Mouse (Mus musculus) heart, postnatal 0 days (tissue): Measurements from ENCODE around the gene Ncoa5. TPM values are rescaled to one million over a fixed set of nuclear protein-coding genes. Genes with fewer than 3 reads are reported as not detected.
A peak's percentile ranks its signal among the peaks of the same experiment; 100 is the strongest.

Experiments
- ATAC-seq: fragments of 200-750 bp; cut with Nextera tagmentation; 2 replicates; pipeline ENCODE4 v1.8.0; 2017; ENCODE audit warnings: low read depth, moderate number of reproducible peaks, moderate library complexity; ENCODE audit not compliant: insufficient read depth
- DNase-seq: peaks from one replicate; pipeline ENCODE4 v3.0.0-alpha.2; 2016; ENCODE audit warnings: low spot score
- H3K27ac ChIP-seq: fragments of 300-500 bp; sonication (generic); 2 replicates; pipeline ENCODE4 v1.5.1; 2014; ENCODE audit warnings: low read depth, mild to moderate bottlenecking
- H3K27me3 ChIP-seq: fragments of 300-500 bp; sonication (generic); 2 replicates; pipeline ENCODE4 v1.6.1; 2014; ENCODE audit warnings: low read length, mixed read lengths; ENCODE audit not compliant: control insufficient read depth, insufficient read depth
- H3K36me3 ChIP-seq: fragments of 300-500 bp; sonication (generic); replicated peaks from 2 replicates; pipeline ENCODE4 v1.6.1; 2014; ENCODE audit warnings: low read length, mixed read lengths; ENCODE audit not compliant: control insufficient read depth, insufficient read depth
- H3K4me1 ChIP-seq: fragments of 300-500 bp; sonication (generic); 2 replicates; pipeline ENCODE4 v1.6.1; 2014; ENCODE audit warnings: antibody characterized with exemption; ENCODE audit not compliant: control insufficient read depth, insufficient read depth
- H3K4me2 ChIP-seq: fragments of 300-500 bp; sonication (generic); 2 replicates; pipeline ENCODE4 v1.6.1; 2014; ENCODE audit warnings: low read depth, mild to moderate bottlenecking, low read length, moderate library complexity
- H3K4me3 ChIP-seq: fragments of 300-500 bp; sonication (generic); 2 replicates; pipeline ENCODE4 v1.5.1; 2014; ENCODE audit warnings: low read depth, low read length
- H3K9ac ChIP-seq: fragments of 300-500 bp; sonication (generic); replicated peaks from 2 replicates; pipeline ENCODE4 v1.6.1; 2014; ENCODE audit warnings: low read depth, low read length, mixed read lengths
- H3K9me3 ChIP-seq: fragments of 300-500 bp; sonication (generic); replicated peaks from 2 replicates; pipeline ENCODE4 v1.6.1; 2016; ENCODE audit warnings: low read length; ENCODE audit not compliant: control insufficient read depth
- CTCF ChIP-seq: IDR thresholded peaks from 2 replicates; pipeline ENCODE4 v1.5.1; 2016; ENCODE audit warnings: antibody characterized with exemption, control low read depth, low read depth
- EP300 ChIP-seq: IDR thresholded peaks from 2 replicates; pipeline ENCODE4 v1.6.1; 2016; ENCODE audit warnings: antibody characterized with exemption, low read depth
- WGBS: fragments of 180-500 bp; shearing (Covaris S2); extraction: QIAGEN DNeasy Blood & Tissue Kit; methylation state at CpG from one replicate; pipeline ENCODE4 v1.1.7; 2014; 5-methylcytosine and 5-hydroxymethylcytosine counted together
- polyA plus RNA-seq: library from polyadenylated mRNA; unstranded; fragments of >200 nt; fragmentation: Nextera tagmentation; extraction: Ambion mirVana; gene quantifications from 2 replicates; pipeline ENCODE4 v1.2.1, GENCODE M21; 2015
- total RNA-seq: library from RNA; depleted of rRNA; stranded (reverse); fragments of >200 nt; gene quantifications from 2 replicates; pipeline ENCODE4 v1.2.3, GENCODE M21; 2014; ENCODE audit warnings: low replicate concordance

Gene Ncoa5
- total and polyA plus RNA-seq, 2 experiments from 2014 or later, result 20.8 to 30.7 TPM

DNA sequence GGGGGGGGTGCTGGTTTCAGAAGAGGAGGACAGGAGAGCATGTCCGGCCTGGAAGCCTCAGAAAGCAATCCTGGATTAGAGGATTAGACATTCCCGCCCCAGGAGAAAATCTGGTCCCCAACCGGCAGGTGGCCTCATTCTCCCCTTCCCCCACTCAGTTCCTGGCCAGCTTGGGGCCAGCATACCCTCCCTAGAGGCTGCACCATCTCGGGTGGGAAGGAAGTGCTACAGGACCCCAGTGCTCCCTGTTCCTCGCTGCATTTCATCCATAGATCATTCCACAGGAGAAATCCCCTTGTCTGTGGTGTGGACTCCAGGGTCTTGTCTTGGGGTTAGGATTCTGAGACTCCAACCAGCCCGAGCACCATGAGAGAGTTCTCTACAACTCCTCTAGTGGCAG lies 67.5 kb downstream of the Ncoa5 start:
- TF ChIP-seq CTCF (no peak), EP300 (no peak)
- Histone ChIP-seq H3K27me3 (peaks cover 71% of the 10 kb centered on the region), H3K36me3 (no peaks in the 10 kb centered on the region), H3K4me1 (no peaks in the 10 kb centered on the region), H3K9ac (no peak overlapping the region), H3K4me3 (no peak overlapping the region), H3K27ac (no peak overlapping the region), H3K4me2 (no peak overlapping the region), H3K9me3 (no peaks in the 10 kb centered on the region)
- DNase-seq (no peak), ATAC-seq (no peak)
- 10% methylated on average over 6 of the region's 6 CpGs for WGBS

DNA sequence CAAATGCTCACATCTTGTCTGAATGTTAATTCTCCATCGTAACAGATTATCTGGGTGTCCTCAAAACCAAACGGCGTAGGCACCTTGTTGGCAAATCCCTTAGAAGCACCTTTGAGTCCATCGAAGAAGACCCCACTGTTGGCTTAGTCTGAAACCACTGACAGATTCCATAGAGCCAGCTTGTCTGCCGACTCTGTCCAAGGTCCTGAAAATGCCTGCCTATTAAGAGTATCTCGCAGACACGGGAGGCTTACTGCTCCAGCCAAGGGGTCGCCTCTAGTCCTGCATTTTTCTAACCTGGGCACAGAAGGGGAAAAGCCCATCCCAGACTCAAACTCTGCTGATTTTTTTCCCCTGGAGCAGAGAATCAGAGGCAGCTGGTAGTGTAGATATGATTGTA lies 68.3 kb downstream of the Ncoa5 start:
- DNase-seq (peak; percentile 43), ATAC-seq (no peak)
- H3K9ac ChIP-seq, result no peak overlapping the region
- peaks cover 69% of the 10 kb centered on the region for H3K27me3 ChIP-seq
- no peak for TF ChIP-seq EP300
- TF ChIP-seq CTCF, result no peak
- no peak overlapping the region for H3K27ac ChIP-seq
- H3K9me3 ChIP-seq, result no peaks in the 10 kb centered on the region
- no peaks in the 10 kb centered on the region for H3K4me1 ChIP-seq
- H3K4me3 ChIP-seq, result no peak overlapping the region
- H3K4me2 ChIP-seq, result no peak overlapping the region
- 12% methylated on average over 8 of the region's 8 CpGs for WGBS
- no peaks in the 10 kb centered on the region for H3K36me3 ChIP-seq

DNA sequence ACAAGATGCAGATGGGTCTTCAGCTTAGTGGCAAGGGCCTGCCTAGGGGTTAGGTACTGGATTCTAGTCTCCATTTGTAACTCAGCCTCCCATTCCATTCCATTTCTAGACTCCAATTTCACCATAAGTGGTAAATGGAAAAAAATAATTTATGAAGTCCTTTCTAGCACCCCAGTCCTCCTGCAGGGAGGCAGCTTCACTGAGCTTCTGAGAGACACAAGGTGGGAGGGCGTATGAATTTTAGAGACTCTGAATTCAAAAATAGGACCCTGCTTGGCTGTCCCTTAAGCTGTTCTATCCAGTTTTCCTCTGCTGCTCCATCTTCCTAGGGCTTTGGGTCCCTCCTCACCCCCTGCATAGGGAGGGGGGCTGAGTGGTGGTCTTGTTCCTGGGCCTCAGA lies 69.7 kb downstream of the Ncoa5 start:
- TF ChIP-seq CTCF (no peak), EP300 (no peak)
- H3K9ac ChIP-seq, result no peak overlapping the region
- H3K27ac ChIP-seq, result no peak overlapping the region
- 83% methylated on average over 1 of the region's 1 CpGs for WGBS
- no peaks in the 10 kb centered on the region for H3K9me3 ChIP-seq
- ATAC-seq (no peak), DNase-seq (no peak)
- no peak overlapping the region for H3K4me3 ChIP-seq
- H3K36me3 ChIP-seq, result no peaks in the 10 kb centered on the region
- no peaks in the 10 kb centered on the region for H3K4me1 ChIP-seq
- H3K4me2 ChIP-seq, result no peak overlapping the region
- peaks cover 66% of the 10 kb centered on the region for H3K27me3 ChIP-seq

DNA sequence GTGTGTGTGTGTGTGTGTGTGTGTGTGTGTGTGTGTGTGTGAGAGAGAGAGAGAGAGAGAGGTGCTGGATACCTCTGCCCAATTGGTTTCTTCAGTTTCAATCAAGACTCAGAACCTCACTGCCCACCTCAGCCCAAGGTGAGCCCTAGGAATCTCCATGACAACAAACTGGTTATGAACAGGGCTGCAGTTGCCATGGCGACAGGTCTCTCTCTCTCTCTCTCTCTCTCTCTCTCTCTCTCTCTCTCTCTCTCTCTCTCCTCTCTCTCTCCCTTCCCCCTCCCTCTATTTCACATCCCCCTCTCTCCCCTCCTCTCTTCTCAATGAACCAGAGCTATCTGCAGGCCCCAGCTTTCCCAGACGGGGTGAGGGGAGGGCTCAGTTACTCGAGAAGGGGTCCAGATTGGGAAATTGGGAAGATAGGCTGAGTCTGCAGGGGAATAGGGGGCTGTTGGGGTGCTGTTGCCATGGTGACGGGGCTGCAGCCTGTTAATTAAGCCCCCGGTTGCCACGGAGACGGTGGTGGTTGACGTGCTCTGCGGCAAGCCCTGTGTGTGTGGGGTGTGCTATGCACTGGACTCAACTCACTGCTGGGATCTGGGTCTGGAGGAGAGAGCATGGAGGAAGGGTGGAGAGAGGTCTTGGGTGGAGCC lies 70.3 kb downstream of the Ncoa5 start:
- Histone ChIP-seq H3K4me2 (no peak overlapping the region), H3K27ac (no peak overlapping the region), H3K4me1 (no peaks in the 10 kb centered on the region), H3K9me3 (no peaks in the 10 kb centered on the region), H3K36me3 (no peaks in the 10 kb centered on the region), H3K4me3 (no peak overlapping the region), H3K9ac (no peak overlapping the region), H3K27me3 (peaks cover 60% of the 10 kb centered on the region)
- ATAC-seq (no peak), DNase-seq (no peak)
- 51% methylated on average over 9 of the region's 9 CpGs for WGBS
- TF ChIP-seq EP300 (no peak), CTCF (no peak)

DNA sequence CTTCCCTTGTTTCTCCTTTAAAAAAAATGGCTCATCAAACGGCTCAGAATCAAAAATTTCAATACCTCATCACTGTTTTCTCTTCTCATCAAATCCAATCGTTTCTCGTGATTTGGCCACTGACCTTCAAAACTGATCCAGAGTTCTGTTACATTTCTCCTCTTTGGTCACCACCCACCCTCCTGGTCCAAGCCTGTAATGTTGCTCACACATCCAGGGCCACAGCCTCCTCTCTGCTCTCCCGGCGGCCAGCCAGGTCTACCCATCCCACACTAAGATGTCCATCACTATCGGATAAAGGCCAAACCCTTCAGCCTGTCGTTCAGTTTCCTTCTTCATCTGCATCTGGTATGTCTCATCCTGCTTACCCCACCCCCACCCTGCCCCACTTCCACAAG lies 72.5 kb downstream of the Ncoa5 start:
- Histone ChIP-seq H3K36me3 (no peaks in the 10 kb centered on the region), H3K27ac (no peak overlapping the region), H3K9ac (no peak overlapping the region), H3K4me2 (no peak overlapping the region), H3K4me3 (no peak overlapping the region), H3K9me3 (no peaks in the 10 kb centered on the region), H3K27me3 (peaks cover 41% of the 10 kb centered on the region), H3K4me1 (no peaks in the 10 kb centered on the region)
- DNase-seq (no peak), ATAC-seq (no peak)
- WGBS, result 40% methylated on average over 7 of the region's 7 CpGs
- TF ChIP-seq CTCF, result no peak

DNA sequence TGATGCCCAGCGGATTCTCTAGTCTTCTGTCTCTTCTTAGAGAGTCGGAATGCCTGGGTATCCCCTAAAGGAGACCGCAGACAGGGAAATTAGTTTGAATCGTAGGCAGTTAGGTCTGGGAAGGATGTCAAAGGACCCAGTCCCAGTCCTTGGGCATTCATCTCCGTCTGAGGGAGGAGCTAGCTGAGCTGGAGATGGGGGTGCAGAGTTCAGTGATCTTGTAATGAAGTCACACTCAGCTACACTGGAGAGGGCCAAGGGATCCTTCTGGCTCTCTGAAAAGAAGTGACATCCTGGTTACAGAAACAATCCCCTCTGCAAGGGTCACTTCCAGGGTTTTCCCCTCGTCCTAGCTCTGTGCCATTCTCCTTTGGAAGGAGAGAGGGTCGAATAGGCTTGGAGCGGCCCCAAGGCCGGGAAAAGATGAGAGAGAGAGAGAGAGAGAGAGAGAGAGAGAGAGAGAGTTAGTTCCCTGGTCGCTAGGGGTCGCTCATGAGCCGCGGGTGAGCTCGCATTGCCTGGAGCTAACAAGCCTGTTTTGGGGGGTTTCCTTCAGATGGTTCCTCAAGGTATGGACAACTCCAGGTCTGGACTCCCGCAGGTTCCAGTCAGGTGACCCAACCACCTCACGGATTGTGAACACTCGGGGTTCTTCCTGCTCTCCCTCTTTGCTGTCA lies 73.0 kb downstream of the Ncoa5 start:
- peaks cover 40% of the 10 kb centered on the region for H3K27me3 ChIP-seq
- TF ChIP-seq CTCF (peak; percentile 58), EP300 (no peak)
- H3K4me3 ChIP-seq, result no peak overlapping the region
- no peak for DNase-seq
- H3K9me3 ChIP-seq, result no peaks in the 10 kb centered on the region
- H3K36me3 ChIP-seq, result no peaks in the 10 kb centered on the region
- no peak overlapping the region for H3K9ac ChIP-seq
- H3K4me1 ChIP-seq, result no peaks in the 10 kb centered on the region
- WGBS, result 9% methylated on average over 17 of the region's 17 CpGs
- no peak overlapping the region for H3K4me2 ChIP-seq
- peak; percentile 19; the same call in 1 of the 2 replicates for ATAC-seq
- no peak overlapping the region for H3K27ac ChIP-seq
